In the genomic region with DNA sequence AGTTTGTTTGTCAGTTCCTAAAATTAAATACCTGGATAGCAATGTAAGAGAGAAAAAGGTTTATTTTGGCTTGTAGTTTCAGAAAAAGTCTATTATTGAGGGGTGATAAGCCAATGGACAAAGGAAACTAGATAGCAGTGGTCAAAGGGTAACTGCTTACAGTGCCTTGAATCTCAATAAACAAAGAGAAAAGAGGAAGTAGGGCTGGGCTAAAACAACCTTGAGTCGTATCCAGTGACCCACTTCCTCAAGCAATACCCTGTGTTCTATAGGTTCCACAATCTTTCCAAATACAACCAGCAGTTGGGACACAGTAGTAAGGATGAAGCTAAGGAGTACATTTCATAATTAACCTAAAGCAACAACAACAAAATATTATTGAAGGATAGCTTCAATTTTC, we compare ENCODE assay signal across 15 mouse cellular contexts.
"Had no signal": no experiment of that assay in that cellular context is flagged by ENCODE, and none has a peak within 500 bp of the region (broad histone marks: within the 10 kb centered on the region; RNA-seq: fewer than 3 reads in every experiment).

No protein-coding gene starts in this region.

- H3K9me3 ChIP-seq: neural tube, embryonic 15.5 days; stomach, embryonic 15.5 days had no signal

- DNase-seq: retina, postnatal 1 day; right cerebral cortex, adult 18-20 months; right cerebral cortex, postnatal 14 days; right cerebral cortex, postnatal 25 days; right cerebral cortex, postnatal 4 days; spleen, adult 18-20 months; thymus, adult 18-20 months; thymus, adult 2 months; thymus, postnatal 14 days; thymus, postnatal 25 days; thymus, postnatal 36 days; thymus, postnatal 4 days had no signal

- H3K4me1 ChIP-seq: neural tube, embryonic 15.5 days; stomach, embryonic 15.5 days had no signal

- H3K27ac ChIP-seq: neural tube, embryonic 15.5 days; stomach, embryonic 15.5 days; stomach, postnatal 0 days had no signal

- H3K27me3 ChIP-seq: neural tube, embryonic 15.5 days; stomach, embryonic 15.5 days had no signal

- H3K4me3 ChIP-seq: neural tube, embryonic 15.5 days; stomach, embryonic 15.5 days had no signal

- H3K9ac ChIP-seq: neural tube, embryonic 15.5 days; stomach, embryonic 15.5 days had no signal

- H3K36me3 ChIP-seq: neural tube, embryonic 15.5 days; stomach, embryonic 15.5 days had no signal
